Mouse (Mus musculus): ENCODE data around the gene Adcy7. TPM values are rescaled to one million over a fixed set of nuclear protein-coding genes. Genes with fewer than 3 reads are reported as not detected.

Gene Adcy7
- total RNA-seq, 2 experiments from 2014 or later, result 3.8 to 4.8 TPM

DNA sequence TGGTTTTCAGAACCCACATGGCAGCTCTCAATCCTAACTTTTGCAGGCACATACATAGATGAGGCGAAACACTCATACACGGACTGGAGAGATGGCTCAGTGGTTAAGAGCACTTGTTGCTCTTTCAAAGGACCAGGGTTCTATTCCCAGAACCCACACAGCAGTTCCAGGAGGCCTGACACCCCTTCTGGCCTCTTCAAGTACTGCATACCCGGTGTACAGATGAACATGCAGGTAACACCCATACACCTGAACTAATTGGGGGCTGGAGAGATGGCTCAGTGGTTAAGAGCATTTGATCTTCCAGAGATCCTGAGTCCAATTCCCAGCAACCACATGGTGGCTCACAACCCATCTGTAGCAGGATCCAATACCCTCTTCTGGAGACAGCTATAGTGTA is 2.1 kb upstream of the Adcy7 start:
- DNase-seq (ENCODE audit: low spot score in 2 of 2), result no peak

DNA sequence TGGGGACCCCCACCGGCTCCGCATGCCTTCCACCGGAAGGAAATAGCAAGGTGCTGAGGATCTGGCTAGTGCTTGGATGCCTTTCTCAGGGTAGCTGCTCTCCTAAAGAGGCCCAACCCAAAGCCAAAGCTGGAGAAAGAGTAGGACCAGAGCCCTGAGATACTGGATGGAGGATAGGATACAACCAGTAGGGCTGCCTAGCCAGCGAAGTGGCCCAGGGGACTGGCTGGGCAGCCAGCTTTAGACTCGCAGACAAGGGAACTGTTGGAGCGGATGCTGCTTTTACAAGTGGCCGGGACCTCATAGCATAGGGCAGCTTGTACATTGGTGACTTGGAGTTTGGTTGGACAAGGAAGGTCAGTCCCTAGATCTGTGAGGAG is 838 bp downstream of the Adcy7 start:
- no peak for DNase-seq (ENCODE audit: low spot score in 2 of 2)

- DNase-seq (ENCODE audit: low spot score in 2 of 2), result no peak
Measured at GRCm38 (mm10) chr8:88274090-88274489, 1.9 kb downstream of the Adcy7 start.

DNA sequence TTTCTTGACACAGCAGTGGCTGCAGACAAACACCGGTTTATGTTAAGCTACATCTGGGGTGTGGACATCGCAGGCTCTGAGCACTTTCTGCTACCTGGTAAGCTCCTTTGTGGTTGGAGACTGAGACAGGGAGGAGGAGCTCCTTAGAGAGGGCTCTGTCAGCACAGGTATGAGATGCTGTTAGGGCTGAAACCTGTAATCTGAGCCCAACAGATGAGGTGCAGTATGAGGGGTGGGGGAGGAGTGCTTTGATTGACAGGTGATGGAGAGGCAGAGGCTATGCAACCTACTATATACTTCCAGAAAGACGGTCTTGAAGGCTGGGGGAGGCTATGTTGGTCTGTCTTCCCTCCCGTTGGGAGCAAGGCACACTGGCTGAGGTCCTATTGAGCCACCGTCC is 7.0 kb downstream of the Adcy7 start:
- no peak for DNase-seq (ENCODE audit: low spot score in 2 of 2)

DNA sequence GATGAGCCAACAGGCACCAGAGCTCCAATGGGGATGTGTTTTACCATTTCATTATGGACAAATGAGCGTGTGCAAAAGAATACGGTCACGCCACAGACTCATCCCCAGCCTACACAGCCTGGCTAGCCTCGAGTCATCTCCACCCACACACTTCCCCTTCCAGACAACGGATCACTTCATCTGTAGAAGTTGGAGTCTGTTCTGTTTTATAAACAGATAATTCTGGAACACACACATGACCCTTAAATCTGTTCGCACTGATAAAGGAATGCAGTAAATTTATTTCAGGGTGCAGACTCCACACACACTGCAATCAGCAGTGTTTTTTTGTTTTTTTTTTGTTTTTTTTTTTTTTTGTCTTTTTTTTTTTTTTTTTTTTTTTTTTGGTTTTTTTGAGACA is 7.5 kb downstream of the Adcy7 start:
- no peak for DNase-seq (ENCODE audit: low spot score in 2 of 2)

DNA sequence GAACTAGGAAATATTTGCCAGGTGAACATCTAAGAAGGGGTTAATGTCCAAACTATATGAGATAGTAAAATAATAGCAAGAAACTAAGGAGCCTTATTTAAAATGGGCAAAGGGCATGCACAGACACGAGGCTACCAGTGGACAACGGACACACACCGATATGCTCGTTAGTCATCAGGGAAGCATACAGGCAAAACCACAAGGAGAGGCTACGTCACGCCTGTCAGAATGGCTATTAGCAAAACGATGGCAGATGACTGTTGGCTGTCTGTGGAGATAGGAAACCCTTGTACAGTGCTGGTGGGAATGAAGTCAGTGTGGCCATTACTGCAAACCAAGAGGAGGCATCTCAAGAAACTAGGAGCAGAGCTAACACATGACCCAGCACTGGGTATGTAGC is 8.7 kb downstream of the Adcy7 start:
- no peak for DNase-seq (ENCODE audit: low spot score in 2 of 2)

- no peak for DNase-seq (ENCODE audit: low spot score in 2 of 2)
Measured at GRCm38 (mm10) chr8:88282684-88283083, 10.5 kb downstream of the Adcy7 start.

DNA sequence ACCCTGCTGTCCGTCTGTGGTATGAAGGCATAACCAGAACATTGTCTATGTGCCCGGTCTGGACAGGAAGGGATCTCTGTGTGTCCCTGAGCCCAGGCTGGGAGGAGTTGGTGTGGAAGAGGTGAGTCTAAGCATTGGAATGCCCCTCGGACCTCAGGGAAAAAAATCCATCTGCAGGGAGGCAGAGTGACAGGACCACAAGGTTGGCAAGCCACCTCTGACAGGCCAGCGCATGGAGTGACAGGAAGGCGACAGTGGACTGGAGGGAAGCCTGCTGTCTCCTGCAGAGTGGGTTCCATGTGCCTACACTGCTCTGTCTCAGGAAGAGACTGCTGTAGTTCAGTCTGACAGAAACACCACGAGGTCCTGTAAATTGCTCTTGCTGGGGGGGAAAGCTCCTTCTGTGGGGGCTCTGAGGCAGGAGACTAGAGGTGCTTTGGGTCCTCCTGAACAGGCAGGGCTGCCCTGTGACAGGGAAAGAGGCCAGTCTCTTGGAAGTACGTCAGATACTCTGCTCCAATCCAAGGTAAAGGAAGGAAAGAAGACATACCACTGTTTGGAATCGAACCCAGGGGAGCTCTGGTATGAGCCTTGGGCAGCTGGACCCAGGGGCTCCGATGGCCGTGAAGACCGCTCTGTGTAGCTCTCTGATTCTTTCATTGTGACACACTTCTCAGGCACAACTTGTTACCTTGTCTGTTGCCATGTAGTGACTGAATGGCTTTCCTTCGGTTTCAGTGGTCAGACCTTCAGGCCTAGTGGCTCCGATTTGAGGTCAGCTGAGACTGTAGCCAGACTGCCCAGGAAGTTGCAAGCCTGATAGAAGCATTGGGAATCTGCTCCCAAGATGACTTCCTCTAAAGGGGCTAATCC is 11.3 kb downstream of the Adcy7 start:
- no peak for DNase-seq (ENCODE audit: low spot score in 2 of 2)

GRCm38 (mm10) chr8:88284738-88285137 is 12.5 kb downstream of the Adcy7 start:
- DNase-seq (ENCODE audit: low spot score in 2 of 2), result no peak

DNA sequence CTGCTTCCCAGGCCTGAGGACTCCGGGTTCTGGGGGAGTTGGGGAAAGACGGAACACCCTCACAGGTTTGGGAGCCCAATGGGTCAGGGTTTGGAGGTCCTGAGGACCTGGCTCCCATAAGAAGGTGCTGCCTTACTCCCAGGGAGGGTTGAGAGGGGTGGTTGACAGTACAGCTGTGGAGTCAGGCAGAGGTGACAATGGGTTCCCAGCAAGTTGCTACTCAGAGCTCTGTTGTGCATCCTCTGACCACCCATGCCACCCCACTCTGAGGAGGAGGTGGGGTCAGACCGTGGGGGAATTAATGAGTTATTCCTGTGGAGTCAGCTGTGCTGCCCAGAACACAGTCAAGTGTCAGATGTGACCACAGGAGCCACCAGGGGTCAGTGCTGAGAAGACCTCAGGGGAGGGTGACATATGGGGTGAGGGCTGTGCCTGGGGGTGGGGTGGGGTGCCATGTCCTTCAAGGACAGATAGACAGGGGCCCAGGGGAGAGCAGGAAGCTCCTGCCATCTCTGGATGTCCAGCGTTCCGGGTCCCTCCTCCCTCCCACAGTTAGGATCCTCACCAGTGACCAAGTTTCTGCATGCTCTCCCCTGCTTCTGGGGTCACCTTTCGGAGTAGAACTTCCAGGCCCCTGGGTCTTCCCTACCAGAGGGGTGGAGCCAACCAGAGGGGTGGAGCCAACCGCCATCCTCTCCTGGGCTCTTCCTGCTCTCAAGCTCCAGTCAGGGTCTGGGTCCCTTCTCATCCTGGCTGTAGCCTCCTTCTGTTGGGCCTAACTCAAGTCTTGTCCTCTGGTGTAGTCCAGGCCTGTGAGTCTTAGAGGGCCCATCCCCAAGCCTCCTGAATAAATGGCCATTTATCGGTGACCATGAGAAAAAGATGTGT is 13.5 kb downstream of the Adcy7 start:
- no peak for DNase-seq (ENCODE audit: low spot score in 2 of 2)

DNA sequence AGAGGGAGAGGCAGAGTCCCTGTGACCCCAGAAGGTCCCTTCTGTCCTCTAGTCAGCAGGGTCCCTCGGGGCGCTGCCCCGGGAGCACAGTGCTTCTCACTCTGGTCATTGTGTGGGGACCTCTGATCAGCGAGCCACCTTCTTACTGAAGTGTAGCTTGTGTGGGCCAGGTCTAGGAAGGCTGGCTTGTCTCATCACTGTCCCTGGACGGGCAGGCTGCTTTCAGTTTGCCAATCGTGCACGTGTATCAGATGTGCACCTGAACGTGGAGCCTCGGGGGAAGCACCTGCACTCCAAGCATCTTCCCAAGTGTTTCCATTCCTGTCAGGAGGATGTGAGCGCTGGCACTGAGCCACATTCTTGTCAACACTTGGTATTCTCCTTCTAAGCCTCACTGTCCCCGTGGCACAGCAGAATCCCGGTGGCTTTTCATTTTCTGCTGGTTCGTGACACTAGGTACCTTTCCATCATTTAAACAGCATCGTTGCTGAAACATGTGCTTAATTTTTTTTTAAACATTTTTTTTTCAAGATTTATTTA is 14.3 kb downstream of the Adcy7 start:
- no peak for DNase-seq (ENCODE audit: low spot score in 2 of 2)

GRCm38 (mm10) chr8:88288622-88289242 is 16.5 kb downstream of the Adcy7 start:
- no peak for DNase-seq (ENCODE audit: low spot score in 2 of 2)

DNA sequence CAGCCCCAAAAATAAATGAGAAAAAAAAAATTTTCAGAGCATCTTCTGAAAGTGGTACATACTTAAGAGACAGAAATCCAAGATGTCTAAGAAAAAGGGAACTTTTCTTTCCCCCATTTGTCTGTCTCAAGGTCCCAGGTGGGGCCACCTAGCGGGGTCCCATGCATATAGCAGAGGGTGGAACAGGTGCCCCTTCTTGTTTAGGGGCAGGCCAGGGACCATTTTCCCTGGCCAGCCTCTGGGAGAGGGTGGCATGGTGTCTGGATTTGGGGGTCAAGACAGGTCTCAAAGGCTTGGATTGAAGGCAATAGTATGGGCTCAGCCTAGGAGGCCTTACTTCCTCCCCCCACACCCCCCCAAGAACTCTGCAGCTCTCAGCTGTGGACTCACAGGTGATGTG is 17.7 kb downstream of the Adcy7 start:
- DNase-seq (ENCODE audit: low spot score in 2 of 2), result no peak

DNA sequence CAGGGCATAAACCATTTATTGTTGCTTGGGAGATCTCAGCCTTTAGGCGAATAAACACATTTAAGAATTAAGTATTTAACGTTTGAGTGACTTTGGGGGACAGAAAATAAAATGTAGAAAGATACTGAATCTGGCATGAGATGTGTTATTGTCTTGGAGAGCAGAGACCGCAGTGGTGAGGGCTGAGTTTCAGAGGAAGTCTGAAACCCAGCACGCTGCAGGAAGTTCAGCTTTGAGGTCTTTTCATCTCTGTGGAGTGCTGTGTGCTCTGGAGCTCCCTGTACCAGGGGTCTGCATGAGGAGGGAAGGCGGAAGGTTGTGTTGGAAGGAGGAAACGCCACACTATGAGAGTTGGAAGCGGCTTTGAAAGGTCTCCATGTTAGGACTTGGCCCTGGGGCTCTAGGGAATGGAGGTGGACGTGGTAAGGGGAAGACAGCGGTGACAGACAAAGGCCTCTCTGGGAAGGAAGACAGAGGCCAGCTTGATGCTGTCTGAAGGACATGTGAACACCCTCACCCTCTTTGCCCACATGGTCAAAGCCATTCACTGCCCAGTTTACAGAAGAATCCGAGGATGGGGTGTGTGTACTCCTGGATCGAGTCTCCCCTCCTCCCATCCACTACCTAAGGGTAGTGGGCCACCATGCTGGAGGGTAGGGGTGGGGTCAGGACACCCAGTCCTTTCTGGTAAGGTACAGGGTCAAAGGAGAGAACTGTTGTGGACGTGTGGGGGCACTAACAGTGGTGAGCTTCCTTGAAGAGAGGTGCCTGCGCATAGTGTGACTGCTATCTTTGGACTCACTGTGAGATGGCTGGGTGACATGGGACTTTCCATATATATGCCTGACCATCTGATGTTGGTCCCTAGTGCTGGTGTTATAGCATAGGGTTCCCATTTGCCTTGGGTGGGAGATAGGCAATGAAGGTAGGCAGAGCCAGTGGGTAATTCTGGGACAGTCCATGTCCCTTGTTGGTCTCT is 18.4 kb downstream of the Adcy7 start:
- no peak for DNase-seq (ENCODE audit: low spot score in 2 of 2)

GRCm38 (mm10) chr8:88291305-88291690 is 19.1 kb downstream of the Adcy7 start:
- no peak for DNase-seq (ENCODE audit: low spot score in 2 of 2)

DNA sequence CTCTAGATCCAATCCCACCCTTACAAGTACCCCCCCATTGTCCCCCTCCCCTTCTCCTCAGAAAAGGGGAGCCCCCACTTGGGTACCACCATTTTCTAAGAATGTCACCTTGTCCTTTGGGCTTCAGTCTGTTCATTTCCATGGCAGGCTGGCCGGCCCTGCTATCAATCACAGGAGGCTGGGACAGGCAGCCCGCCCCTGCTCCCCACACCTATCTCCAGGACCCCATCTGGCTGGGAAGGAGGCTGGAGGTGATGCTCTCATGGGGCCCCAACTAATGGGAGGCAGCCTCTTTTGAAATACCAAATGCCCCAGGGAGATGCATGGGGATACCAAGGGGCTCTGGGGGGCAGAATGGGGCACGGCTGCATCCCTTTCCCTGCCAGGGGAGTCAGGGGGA is 20.7 kb downstream of the Adcy7 start:
- DNase-seq (ENCODE audit: low spot score in 2 of 2), result no peak

DNA sequence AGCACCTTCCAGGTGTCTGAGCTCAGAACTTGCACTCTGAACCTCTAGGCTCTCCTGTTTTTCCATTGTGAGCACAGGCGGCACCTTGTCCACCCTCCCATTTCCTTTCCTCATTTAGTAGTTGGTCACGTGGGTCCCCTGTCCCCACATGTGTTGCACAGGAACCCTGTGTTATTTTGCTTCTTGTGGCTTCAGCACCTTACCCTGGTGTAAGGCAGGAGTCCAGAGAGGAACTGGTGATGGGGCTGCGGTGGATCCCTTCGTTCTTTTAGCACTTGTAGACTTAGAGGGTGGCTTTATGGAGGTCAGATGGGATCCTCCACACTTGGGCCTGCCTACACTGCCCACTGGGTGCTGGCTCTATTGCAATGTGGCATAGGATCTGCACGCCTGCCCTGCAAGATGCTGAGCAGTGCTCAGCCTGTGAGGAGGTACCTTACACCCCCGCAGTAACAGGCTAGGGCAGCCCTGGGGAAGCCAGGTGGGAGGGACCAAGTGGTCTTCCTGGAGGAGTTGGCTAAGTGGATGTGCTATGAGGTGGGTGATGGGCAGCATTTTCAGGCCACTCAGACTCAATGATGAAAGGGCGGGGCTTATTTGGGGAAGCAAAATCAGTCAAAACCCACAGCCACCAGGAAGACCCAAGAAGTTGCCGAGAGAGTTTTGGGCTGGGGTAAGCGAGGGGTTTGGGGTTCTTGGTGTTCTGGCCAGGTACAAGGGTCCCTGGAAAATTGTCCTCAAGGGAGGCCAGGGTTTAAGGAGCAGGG is 21.6 kb downstream of the Adcy7 start:
- no peak for DNase-seq (ENCODE audit: low spot score in 2 of 2)

DNA sequence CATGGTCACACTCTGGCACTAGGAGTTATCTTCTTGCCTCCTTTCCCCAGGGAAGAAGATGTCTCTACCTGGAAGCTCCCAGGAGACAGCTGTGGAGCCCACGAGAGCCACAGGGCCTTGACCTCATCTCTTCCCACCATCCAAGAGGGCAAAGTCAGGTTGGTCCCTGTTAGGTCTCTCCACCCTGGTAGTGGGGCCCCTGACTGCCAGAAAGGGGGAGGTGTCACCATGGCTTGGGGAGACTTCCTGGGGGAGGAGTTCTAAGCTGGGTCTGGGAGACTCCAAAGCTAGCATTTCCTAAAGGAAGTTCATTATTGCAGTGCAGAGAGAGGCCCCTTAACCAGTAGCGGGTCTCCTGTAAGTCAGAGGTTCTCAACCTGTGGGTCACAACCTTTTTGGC is 22.8 kb downstream of the Adcy7 start:
- DNase-seq (ENCODE audit: low spot score in 2 of 2), result no peak

DNA sequence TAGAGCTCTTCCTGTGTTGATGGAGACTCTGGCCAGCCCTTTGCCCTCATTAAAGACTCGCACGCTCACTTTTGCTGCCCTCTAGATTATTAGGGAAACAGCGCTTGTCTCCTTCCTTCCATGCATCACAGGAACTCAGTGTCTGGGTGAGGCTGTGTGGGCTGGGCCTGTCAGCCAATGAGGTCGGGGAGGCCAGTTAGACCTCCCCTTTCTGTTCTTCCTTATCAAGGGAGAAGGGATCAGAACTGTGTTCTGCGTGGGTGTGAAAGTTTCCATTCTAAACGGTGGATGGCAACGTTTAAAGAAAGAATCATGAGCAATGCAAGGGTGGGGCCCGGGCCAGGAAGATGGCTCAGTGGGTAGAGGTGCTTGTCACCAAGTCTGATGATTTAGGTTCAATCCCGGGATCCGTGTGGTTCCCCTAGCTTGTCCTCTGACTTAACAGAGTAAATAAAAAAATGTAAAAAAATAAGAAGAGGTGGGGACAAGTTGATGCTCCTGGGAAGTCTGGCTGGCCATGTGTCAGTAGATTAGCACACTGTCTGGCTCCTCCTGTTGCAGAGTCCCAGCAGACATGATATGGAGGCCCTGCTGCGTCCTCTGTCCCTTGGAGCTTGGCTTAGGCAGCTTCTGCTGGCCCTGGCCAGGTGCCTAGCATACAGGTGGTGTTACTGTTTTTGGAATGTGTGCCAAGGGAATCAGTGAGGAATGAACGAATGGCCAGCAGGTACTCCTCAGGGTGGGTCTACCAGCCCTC is 26.0 kb downstream of the Adcy7 start:
- DNase-seq (ENCODE audit: low spot score in 2 of 2), result no peak
